Mouse (Mus musculus) Muller cell, postnatal 12 days (primary cell): ENCODE measurements around the gene Disc1.

Experiments used
- DNase-seq: peaks from one replicate; pipeline ENCODE4 v3.0.0-alpha.2; 2015; ENCODE audit errors: inconsistent ontology term

Gene Disc1

GRCm38 (mm10) chr8:125126482-125126881, 72.5 kb downstream of the Disc1 start:
- no peak for DNase-seq

GRCm38 (mm10) chr8:125127621-125128020, 73.6 kb downstream of the Disc1 start:
- no peak for DNase-seq

- peak; percentile 48 for DNase-seq
Observed at GRCm38 (mm10) chr8:125128305-125128704, 74.3 kb downstream of the Disc1 start.

- no peak for DNase-seq
Observed at GRCm38 (mm10) chr8:125130835-125131234, 76.8 kb downstream of the Disc1 start.

GRCm38 (mm10) chr8:125131265-125131664, 77.3 kb downstream of the Disc1 start:
- DNase-seq, result no peak

GRCm38 (mm10) chr8:125133685-125134114, 79.7 kb downstream of the Disc1 start:
- DNase-seq, result no peak

- DNase-seq, result no peak
Observed at GRCm38 (mm10) chr8:125134876-125135275, 80.9 kb downstream of the Disc1 start.

GRCm38 (mm10) chr8:125139689-125140150, 85.7 kb downstream of the Disc1 start:
- peak; percentile 88 for DNase-seq

GRCm38 (mm10) chr8:125140965-125141364, 87.0 kb downstream of the Disc1 start:
- no peak for DNase-seq

- DNase-seq, result peak; percentile 54
Observed at GRCm38 (mm10) chr8:125156863-125157640, 103.1 kb downstream of the Disc1 start.

- DNase-seq, result no peak
Observed at GRCm38 (mm10) chr8:125157641-125158005, 103.6 kb downstream of the Disc1 start.

GRCm38 (mm10) chr8:125159387-125159786, 105.4 kb downstream of the Disc1 start:
- DNase-seq, result no peak

- no peak for DNase-seq
Observed at GRCm38 (mm10) chr8:125163491-125163890, 109.5 kb downstream of the Disc1 start.

- no peak for DNase-seq
Observed at GRCm38 (mm10) chr8:125163906-125164305, 109.9 kb downstream of the Disc1 start.

- DNase-seq, result no peak
Observed at GRCm38 (mm10) chr8:125165505-125166446, 111.8 kb downstream of the Disc1 start.

GRCm38 (mm10) chr8:125166545-125166944, 112.5 kb downstream of the Disc1 start:
- DNase-seq, result no peak

- no peak for DNase-seq
Observed at GRCm38 (mm10) chr8:125166988-125167387, 113.0 kb downstream of the Disc1 start.

GRCm38 (mm10) chr8:125169628-125170027, 115.6 kb downstream of the Disc1 start:
- DNase-seq, result no peak

- DNase-seq, result no peak
Observed at GRCm38 (mm10) chr8:125171531-125171930, 117.5 kb downstream of the Disc1 start.

- DNase-seq, result no peak
Observed at GRCm38 (mm10) chr8:125174237-125174636, 120.2 kb downstream of the Disc1 start.

GRCm38 (mm10) chr8:125174851-125175250, 120.9 kb downstream of the Disc1 start:
- no peak for DNase-seq

GRCm38 (mm10) chr8:125175661-125176060, 121.7 kb downstream of the Disc1 start:
- DNase-seq, result no peak
